Mouse (Mus musculus) bone marrow macrophage, adult 2 months (primary cell): ENCODE data around the gene Fh1.

Source experiments
- CTCF ChIP-seq: IDR thresholded peaks from 2 replicates; pipeline ENCODE4 v1.5.1; 2012; ENCODE audit warnings: low read depth, mild to moderate bottlenecking, low read length, moderate library complexity
- POLR2A ChIP-seq: IDR thresholded peaks from 2 replicates; pipeline ENCODE4 v1.6.1; 2012; ENCODE audit warnings: mild to moderate bottlenecking, low read depth, low read length, borderline replicate concordance

GRCm38 (mm10) chr1:175637677-175638076, 12.2 kb upstream of the Fh1 start:
- TF ChIP-seq CTCF (no peak), POLR2A (no peak)
